Mouse (Mus musculus) testis, adult 2 months (tissue): ENCODE results near the gene Ylpm1.

Experiments
- CTCF ChIP-seq: fragments of 200-500 bp; IDR thresholded peaks from 2 replicates; pipeline ENCODE4 v1.5.1; 2012; ENCODE audit warnings: low read depth, mild to moderate bottlenecking, inconsistent platforms, low read length, moderate library complexity; ENCODE audit not compliant: control insufficient read depth, insufficient read depth, insufficient replicate concordance
- POLR2A ChIP-seq: fragments of 200-500 bp; IDR thresholded peaks from 2 replicates; pipeline ENCODE4 v1.6.1; 2012; ENCODE audit warnings: low read depth, mild to moderate bottlenecking, inconsistent platforms, low read length, moderate library complexity; ENCODE audit not compliant: control insufficient read depth

GRCm38 (mm10) chr12:85087845-85088244, 91.7 kb downstream of the Ylpm1 start:
- TF ChIP-seq CTCF (no peak), POLR2A (no peak)
